Mouse (Mus musculus) cerebellum, adult 2 months (tissue): ENCODE measurements around the gene Mroh2a.

Experiments used
- CTCF ChIP-seq: fragments of 200-500 bp; IDR thresholded peaks from 2 replicates; pipeline ENCODE4 v1.5.1; 2011; ENCODE audit warnings: low read depth, mild to moderate bottlenecking, control low read depth, low read length, moderate library complexity, borderline replicate concordance; ENCODE audit not compliant: insufficient read depth
- POLR2A ChIP-seq: fragments of 200-500 bp; IDR thresholded peaks from 2 replicates; pipeline ENCODE4 v1.6.1; 2011; ENCODE audit warnings: low read length, control low read depth, borderline replicate concordance; ENCODE audit not compliant: insufficient read depth

- TF ChIP-seq CTCF = no peak; the same call in 1 of the 2 replicates
- no peak for TF ChIP-seq POLR2A
Measured at GRCm38 (mm10) chr1:88213766-88214461, 12.9 kb upstream of the Mroh2a start.
